Mouse (Mus musculus) neural tube, embryonic 12.5 days (tissue): ENCODE results near the gene Sirt7. TPM values are rescaled to one million over a fixed set of nuclear protein-coding genes. Genes with fewer than 3 reads are reported as not detected.

ENCODE experiments used
- ATAC-seq: fragments of 200-750 bp; cut with Nextera tagmentation; 2 replicates; pipeline ENCODE4 v1.8.0; 2017; ENCODE audit warnings: low read depth, mild to moderate bottlenecking, moderate TSS enrichment, moderate library complexity; ENCODE audit not compliant: low FRiP score
- H3K27ac ChIP-seq: fragments of 300-500 bp; sonication (generic); 2 replicates; pipeline ENCODE4 v1.5.1; 2016
- H3K27me3 ChIP-seq: fragments of 300-500 bp; sonication (generic); replicated peaks from 2 replicates; pipeline ENCODE4 v1.6.1; 2016; ENCODE audit warnings: mild to moderate bottlenecking
- H3K36me3 ChIP-seq: fragments of 300-500 bp; sonication (generic); 2 replicates; pipeline ENCODE4 v1.6.1; 2016; ENCODE audit warnings: mild to moderate bottlenecking
- H3K4me1 ChIP-seq: fragments of 300-500 bp; sonication (generic); 2 replicates; pipeline ENCODE4 v1.6.1; 2016
- H3K4me2 ChIP-seq: fragments of 300-500 bp; sonication (generic); replicated peaks from 2 replicates; pipeline ENCODE4 v1.6.1; 2016; ENCODE audit warnings: mild to moderate bottlenecking
- H3K4me3 ChIP-seq: fragments of 300-500 bp; sonication (generic); 2 replicates; pipeline ENCODE4 v1.5.1; 2016
- H3K9ac ChIP-seq: fragments of 300-500 bp; sonication (generic); 2 replicates; pipeline ENCODE4 v1.6.1; 2016; ENCODE audit warnings: mild to moderate bottlenecking
- H3K9me3 ChIP-seq: fragments of 300-500 bp; sonication (generic); 2 replicates; pipeline ENCODE4 v1.6.1; 2016; ENCODE audit warnings: mild to moderate bottlenecking
- WGBS: fragments of 180-500 bp; shearing (Covaris S2); methylation state at CpG from one replicate; pipeline ENCODE4 v1.1.7; 2016; 5-methylcytosine and 5-hydroxymethylcytosine counted together
- polyA plus RNA-seq: library from polyadenylated mRNA; unstranded; fragments of >200 nt; fragmentation: Nextera tagmentation; extraction: Ambion mirVana; gene quantifications from 2 replicates; pipeline ENCODE4 v1.2.1, GENCODE M21; 2016

Gene Sirt7
- polyA plus RNA-seq, 1 experiment from 2014 or later = 56.5 TPM

- H3K4me1 ChIP-seq = peaks cover 23% of the 10 kb centered on the region
- ATAC-seq = no peak
- no peak overlapping the region for H3K4me3 ChIP-seq
- H3K36me3 ChIP-seq = no peaks in the 10 kb centered on the region
- no peak overlapping the region for H3K9ac ChIP-seq
- 88% methylated on average over 4 of the region's 4 CpGs for WGBS
- no peak overlapping the region for H3K4me2 ChIP-seq
- H3K27me3 ChIP-seq = peaks cover 49% of the 10 kb centered on the region
- H3K9me3 ChIP-seq = no peaks in the 10 kb centered on the region
- no peak overlapping the region for H3K27ac ChIP-seq
These were observed 32.3 kb upstream of the Sirt7 start for GRCm38 (mm10) chr11:120657301-120657700.

- peaks cover 23% of the 10 kb centered on the region for H3K27me3 ChIP-seq
These were observed 29.7 kb upstream of the Sirt7 start for GRCm38 (mm10) chr11:120654741-120655140.

GRCm38 (mm10) chr11:120651872-120652271 lies 26.8 kb upstream of the Sirt7 start:
- H3K4me1 ChIP-seq = peaks cover 14% of the 10 kb centered on the region
- no peak overlapping the region for H3K9ac ChIP-seq
- ATAC-seq = no peak
- 83% methylated on average over 3 of the region's 3 CpGs for WGBS
- H3K4me2 ChIP-seq = no peak overlapping the region
- no peaks in the 10 kb centered on the region for H3K36me3 ChIP-seq
- H3K27ac ChIP-seq = no peak overlapping the region
- H3K9me3 ChIP-seq = no peaks in the 10 kb centered on the region
- H3K27me3 ChIP-seq = peaks cover 5% of the 10 kb centered on the region; the same call in 1 of the 2 replicates
- no peak overlapping the region for H3K4me3 ChIP-seq

More at GRCm38 (mm10) chr11:120654741-120655140, 29.7 kb upstream of the Sirt7 start:
- no peak overlapping the region for H3K4me3 ChIP-seq
- no peak overlapping the region for H3K4me2 ChIP-seq
- no peak overlapping the region for H3K27ac ChIP-seq
- H3K9ac ChIP-seq = no peak overlapping the region
- H3K9me3 ChIP-seq = no peaks in the 10 kb centered on the region
- 89% methylated on average over 3 of the region's 3 CpGs for WGBS
- no peaks in the 10 kb centered on the region for H3K36me3 ChIP-seq
- peaks cover 6% of the 10 kb centered on the region for H3K4me1 ChIP-seq
- ATAC-seq = no peak

GRCm38 (mm10) chr11:120648001-120648476 lies 23.0 kb upstream of the Sirt7 start, which contains the start of gene Myadml2:
Gene Myadml2 (minus strand): TSS chr11:120648158.
- Histone ChIP-seq H3K4me2 (peak within 1 kb of the TSS; percentile 57), H3K27ac (no peak within 1 kb of the TSS), H3K27me3 (peaks cover 5% of the 10 kb centered on the region; the same call in 1 of the 2 replicates), H3K9me3 (no peaks in the 10 kb centered on the region), H3K4me1 (peaks cover 17% of the 10 kb centered on the region), H3K9ac (peak within 1 kb of the TSS; percentile 51), H3K4me3 (peak within 1 kb of the TSS; percentile 19), H3K36me3 (no peaks in the 10 kb centered on the region)
- ATAC-seq = no peak
- 6% methylated on average over 13 of the region's 13 CpGs for WGBS

- 82% methylated on average over 35 of the region's 35 CpGs for WGBS
- H3K9ac ChIP-seq = no peak overlapping the region; the same call in 1 of the 2 replicates
These were observed 22.2 kb upstream of the Sirt7 start for GRCm38 (mm10) chr11:120647047-120647830.

GRCm38 (mm10) chr11:120643601-120643987 lies 18.6 kb upstream of the Sirt7 start, which contains the start of gene Pycr1:
Gene Pycr1 (minus strand): TSS chr11:120643769.
- WGBS = under 1% methylated on average over 15 of the region's 15 CpGs
- peak; percentile 100 for ATAC-seq

More at GRCm38 (mm10) chr11:120647047-120647830, 22.2 kb upstream of the Sirt7 start:
- ATAC-seq = no peak
- Histone ChIP-seq H3K27ac (no peak overlapping the region), H3K9me3 (no peaks in the 10 kb centered on the region), H3K4me2 (peak overlapping the region; percentile 57), H3K27me3 (peaks cover 5% of the 10 kb centered on the region; the same call in 1 of the 2 replicates), H3K4me3 (peak overlapping the region; percentile 19; the same call in 1 of the 2 replicates), H3K4me1 (peaks cover 25% of the 10 kb centered on the region), H3K36me3 (no peaks in the 10 kb centered on the region)

GRCm38 (mm10) chr11:120642939-120643600 lies 18.0 kb upstream of the Sirt7 start:
- peak overlapping the region; percentile 40 for H3K4me3 ChIP-seq
- H3K9me3 ChIP-seq = no peaks in the 10 kb centered on the region
- ATAC-seq = peak; percentile 65
- H3K27me3 ChIP-seq = peaks cover 12% of the 10 kb centered on the region; the same call in 1 of the 2 replicates
- 2% methylated on average over 18 of the region's 18 CpGs for WGBS
- H3K36me3 ChIP-seq = no peaks in the 10 kb centered on the region
- H3K4me1 ChIP-seq = peaks cover 32% of the 10 kb centered on the region
- H3K9ac ChIP-seq = peak overlapping the region; percentile 58
- no peak overlapping the region for H3K27ac ChIP-seq
- peak overlapping the region; percentile 82 for H3K4me2 ChIP-seq

More at GRCm38 (mm10) chr11:120643601-120643987, 18.6 kb upstream of the Sirt7 start, which contains the start of gene Pycr1:
- H3K4me1 ChIP-seq = peaks cover 35% of the 10 kb centered on the region
- H3K36me3 ChIP-seq = no peaks in the 10 kb centered on the region
- H3K27ac ChIP-seq = no peak within 1 kb of the TSS
- H3K4me2 ChIP-seq = peak within 1 kb of the TSS; percentile 82
- peak within 1 kb of the TSS; percentile 40 for H3K4me3 ChIP-seq
- H3K9me3 ChIP-seq = no peaks in the 10 kb centered on the region
- peak within 1 kb of the TSS; percentile 58 for H3K9ac ChIP-seq
- H3K27me3 ChIP-seq = peaks cover 12% of the 10 kb centered on the region; the same call in 1 of the 2 replicates

- 0 out of 2 replicates have a peak, but pooled peaks cover 6% of the 10 kb centered on the region for H3K27me3 ChIP-seq
- no peak overlapping the region for H3K27ac ChIP-seq
- H3K4me3 ChIP-seq = no peak overlapping the region
- no peak for ATAC-seq
- H3K9ac ChIP-seq = peak overlapping the region; percentile 33; the same call in 1 of the 2 replicates
- H3K4me2 ChIP-seq = peak overlapping the region; percentile 82
- H3K4me1 ChIP-seq = peaks cover 21% of the 10 kb centered on the region
- no peaks in the 10 kb centered on the region for H3K9me3 ChIP-seq
- WGBS = 83% methylated on average over 8 of the region's 8 CpGs
- H3K36me3 ChIP-seq = no peaks in the 10 kb centered on the region
These were observed 16.8 kb upstream of the Sirt7 start for GRCm38 (mm10) chr11:120641869-120642268.

GRCm38 (mm10) chr11:120641255-120641654 lies 16.2 kb upstream of the Sirt7 start:
- Histone ChIP-seq H3K4me2 (peak overlapping the region; percentile 12; the same call in 1 of the 2 replicates), H3K4me1 (peaks cover 21% of the 10 kb centered on the region), H3K4me3 (no peak overlapping the region), H3K27me3 (0 out of 2 replicates have a peak, but pooled peaks cover 6% of the 10 kb centered on the region), H3K9ac (peak overlapping the region; percentile 33), H3K9me3 (no peaks in the 10 kb centered on the region), H3K36me3 (no peaks in the 10 kb centered on the region), H3K27ac (no peak overlapping the region)
- ATAC-seq = no peak
- 68% methylated on average over 9 of the region's 9 CpGs for WGBS

GRCm38 (mm10) chr11:120634810-120635209 lies 9.8 kb upstream of the Sirt7 start:
- Histone ChIP-seq H3K27me3 (no peaks in the 10 kb centered on the region), H3K4me2 (no peak overlapping the region), H3K36me3 (no peaks in the 10 kb centered on the region), H3K9me3 (no peaks in the 10 kb centered on the region), H3K27ac (no peak overlapping the region), H3K4me3 (no peak overlapping the region), H3K4me1 (peaks cover 31% of the 10 kb centered on the region), H3K9ac (no peak overlapping the region)
- ATAC-seq = no peak
- WGBS = 85% methylated on average over 5 of the region's 5 CpGs

- H3K4me1 ChIP-seq = peaks cover 40% of the 10 kb centered on the region
- ATAC-seq = peak; percentile 89
- WGBS = 10% methylated on average over 58 of the region's 58 CpGs
- peak within 1 kb of the TSS; percentile 95 for H3K9ac ChIP-seq
- H3K4me2 ChIP-seq = peak within 1 kb of the TSS; percentile 97
- H3K4me3 ChIP-seq = peak within 1 kb of the TSS; percentile 90
- H3K27ac ChIP-seq = peak within 1 kb of the TSS; percentile 79
- no peaks in the 10 kb centered on the region for H3K9me3 ChIP-seq
- no peaks in the 10 kb centered on the region for H3K27me3 ChIP-seq
- H3K36me3 ChIP-seq = peaks cover 11% of the 10 kb centered on the region
These were observed 8.7 kb upstream of the Sirt7 start, which contains the start of gene Mafg for GRCm38 (mm10) chr11:120633520-120634343. Gene Mafg (minus strand): TSS chr11:120633600.
